Mouse (Mus musculus): ENCODE measurements around the gene Cavin3. TPM values are rescaled to one million over a fixed set of nuclear protein-coding genes. Genes with fewer than 3 reads are reported as not detected.

Gene Cavin3
- total RNA-seq (2021) = 10 to 100 TPM; 10.1 to 13.2 TPM
- long read RNA-seq, experiment 1, transcript Cavin3-201 (2 exons, 1,662 nt) = major isoform, 45 of 47 reads
- long read RNA-seq, experiment 1, partial matches to known transcripts = 0 of 47 reads
- long read RNA-seq, experiment 1, other reads (novel, unspliced or antisense) = 2 of 47 reads
- long read RNA-seq, experiment 2, transcript Cavin3-201 (2 exons, 1,662 nt) = major isoform, 43 of 47 reads
- long read RNA-seq, experiment 2, partial matches to known transcripts = 3 of 47 reads
- long read RNA-seq, experiment 2, other reads (novel, unspliced or antisense) = 1 of 47 reads

- intact Hi-C loops (cut with DNase I) = no loop called here
- DNase-seq = peak; percentile 83 to 89
These were observed at the start of gene Cavin3 for GRCm38 (mm10) chr7:105481505-105482411. TSS of gene Cavin3 (minus strand) at chr7:105482300.

GRCm38 (mm10) chr7:105528094-105528493 is 46.0 kb upstream of the Cavin3 start:
- intact Hi-C loops (cut with DNase I) = no loop called here
- no peak for DNase-seq

GRCm38 (mm10) chr7:105527306-105527937 is 45.3 kb upstream of the Cavin3 start:
- intact Hi-C loops (cut with DNase I) = no loop called here

GRCm38 (mm10) chr7:105524222-105524621 is 42.1 kb upstream of the Cavin3 start:
- intact Hi-C loops (cut with DNase I) = no loop called here
- no peak for DNase-seq

More at GRCm38 (mm10) chr7:105527306-105527937, 45.3 kb upstream of the Cavin3 start:
- no peak for DNase-seq

GRCm38 (mm10) chr7:105520201-105520600 is 38.1 kb upstream of the Cavin3 start:
- intact Hi-C loops (cut with DNase I) = no loop called here
- DNase-seq = no peak

GRCm38 (mm10) chr7:105519771-105520170 is 37.7 kb upstream of the Cavin3 start:
- no peak for DNase-seq

GRCm38 (mm10) chr7:105519336-105519735 is 37.2 kb upstream of the Cavin3 start:
- intact Hi-C loops (cut with DNase I) = no loop called here
- no peak for DNase-seq

More at GRCm38 (mm10) chr7:105519771-105520170, 37.7 kb upstream of the Cavin3 start:
- intact Hi-C loops (cut with DNase I) = no loop called here

- no peak for DNase-seq
- intact Hi-C loops (cut with DNase I) = no loop called here
These were observed 34.7 kb upstream of the Cavin3 start for GRCm38 (mm10) chr7:105516669-105517360.

- intact Hi-C loops (cut with DNase I) = loop anchor here (2.0 kb wide), 1 partner anchor 102 kb away; no protein-coding TSS in a partner anchor
- peak; percentile 27 to 36 for DNase-seq
These were observed 33.1 kb upstream of the Cavin3 start for GRCm38 (mm10) chr7:105515178-105515577.

- no peak for DNase-seq
- intact Hi-C loops (cut with DNase I) = loop anchor here (2.0 to 5.0 kb wide), 2 partner anchors 37 to 102 kb away; no protein-coding TSS in a partner anchor
These were observed 32.5 kb upstream of the Cavin3 start for GRCm38 (mm10) chr7:105514561-105514960.

- intact Hi-C loops (cut with DNase I) = loop anchor here (2.0 to 5.0 kb wide), 2 partner anchors 37 to 101 kb away; no protein-coding TSS in a partner anchor
- DNase-seq = no peak
These were observed 31.8 kb upstream of the Cavin3 start for GRCm38 (mm10) chr7:105513845-105514291.

GRCm38 (mm10) chr7:105510143-105510542 is 28.0 kb upstream of the Cavin3 start:
- intact Hi-C loops (cut with DNase I) = loop anchor here (5.0 kb wide), 1 partner anchor 33 kb away; no protein-coding TSS in a partner anchor
- no peak for DNase-seq

- DNase-seq = no peak
- intact Hi-C loops (cut with DNase I) = no loop called here
These were observed 25.2 kb upstream of the Cavin3 start for GRCm38 (mm10) chr7:105507257-105507656.

- intact Hi-C loops (cut with DNase I) = no loop called here
- DNase-seq = no peak
These were observed 19.9 kb upstream of the Cavin3 start for GRCm38 (mm10) chr7:105501984-105502383.

GRCm38 (mm10) chr7:105499676-105500075 is 17.6 kb upstream of the Cavin3 start:
- intact Hi-C loops (cut with DNase I) = no loop called here
- no peak for DNase-seq

- intact Hi-C loops (cut with DNase I) = no loop called here
- no peak for DNase-seq
These were observed 16.9 kb upstream of the Cavin3 start for GRCm38 (mm10) chr7:105498854-105499492.

GRCm38 (mm10) chr7:105497881-105498280 is 15.8 kb upstream of the Cavin3 start:
- intact Hi-C loops (cut with DNase I) = no loop called here
- no peak for DNase-seq

GRCm38 (mm10) chr7:105487104-105487876 is 5.2 kb upstream of the Cavin3 start:
- no peak for DNase-seq
- intact Hi-C loops (cut with DNase I) = no loop called here

- intact Hi-C loops (cut with DNase I) = no loop called here
- DNase-seq = no peak
These were observed 2.9 kb upstream of the Cavin3 start for GRCm38 (mm10) chr7:105485029-105485428.
